Mouse (Mus musculus): ENCODE measurements around the gene Iqcg.

DNA sequence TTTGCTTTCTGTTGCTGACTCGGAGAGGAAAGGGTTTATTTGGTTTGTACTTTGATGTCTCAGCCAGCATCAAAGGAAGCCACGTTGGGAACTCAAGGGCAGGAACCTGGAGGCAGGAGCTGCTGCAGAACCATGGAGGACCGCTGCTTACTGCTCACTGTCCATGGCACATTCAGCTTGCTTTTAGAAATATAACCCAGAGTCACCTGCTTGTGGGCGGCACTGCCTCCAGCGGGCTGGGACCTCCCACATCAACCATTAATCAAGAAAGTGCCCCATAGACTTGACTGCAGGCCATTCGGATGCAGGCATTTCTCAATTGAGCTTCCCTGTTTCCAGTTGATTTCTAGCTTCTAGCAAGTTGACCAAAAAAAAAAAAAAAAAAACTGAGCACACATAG is 20.1 kb upstream of the Iqcg start:
- TF ChIP-seq POLR2AphosphoS2 (IDR thresholded peaks at IDR 0.05; ENCODE audit: low read depth, low read length) (no peak), CTCF (conservative IDR thresholded peaks at IDR 0.05 in 1 of 2, IDR thresholded peaks at IDR 0.05 in 1 of 2; ENCODE audit: low read depth in 2 of 2, low read length in 2 of 2) (no peak), E2F4 (IDR thresholded peaks at IDR 0.05; ENCODE audit: insufficient replicate concordance, low read depth, low read length) (no peak), POLR2A (IDR thresholded peaks at IDR 0.05; ENCODE audit: low read depth, low read length) (no peak), GABPA (IDR thresholded peaks at IDR 0.05; ENCODE audit: insufficient replicate concordance, low read depth, low read length) (no peak), MXI1 (IDR thresholded peaks at IDR 0.05; ENCODE audit: low read depth, low read length) (no peak), EP300 (IDR thresholded peaks at IDR 0.05; ENCODE audit: low read length) (no peak)
